Mouse (Mus musculus): ENCODE results near the gene Gm28035.

DNA sequence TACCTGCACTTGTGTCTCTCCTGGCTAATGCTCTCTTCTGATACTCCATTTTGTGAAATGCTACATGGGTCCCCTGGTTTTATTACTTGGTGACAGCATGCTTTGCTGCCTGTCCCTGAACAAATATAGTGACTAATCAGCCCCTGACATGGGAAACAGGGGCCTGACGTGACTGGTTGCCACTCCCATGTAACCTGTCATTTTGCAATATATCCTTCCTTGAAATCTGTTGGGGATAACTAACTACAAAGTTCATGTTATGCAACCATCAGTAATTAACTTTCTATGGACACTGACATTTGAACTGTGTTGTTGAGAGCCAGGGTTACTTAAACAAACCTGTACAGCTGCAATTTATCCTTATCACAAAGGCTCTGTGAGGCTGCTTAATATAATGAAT lies 40.4 kb upstream of the Gm28035 start:
- no peak for TF ChIP-seq E2F4 (IDR thresholded peaks at IDR 0.05; ENCODE audit: insufficient read depth)
- TF ChIP-seq MAX (IDR thresholded peaks at IDR 0.05; ENCODE audit: low read depth) = no peak
- TF ChIP-seq MYOG (IDR thresholded peaks at IDR 0.05; ENCODE audit: control insufficient read depth in 1 of 3, insufficient read depth in 1 of 3, insufficient read length in 2 of 3, low read depth in 2 of 3) = no peak
- no peak for TF ChIP-seq POLR2A (IDR thresholded peaks at IDR 0.05; ENCODE audit: insufficient read length, low read depth)
- no peak for TF ChIP-seq POLR2AphosphoS2 (IDR thresholded peaks at IDR 0.05; ENCODE audit: insufficient read length, low read depth)
- TF ChIP-seq SRF (IDR thresholded peaks at IDR 0.05; ENCODE audit: control insufficient read depth, insufficient read length, low read depth) = no peak
- no peak for TF ChIP-seq TCF3 (IDR thresholded peaks at IDR 0.05; ENCODE audit: insufficient read length, low read depth)
- TF ChIP-seq TCF12 (IDR thresholded peaks at IDR 0.05; ENCODE audit: insufficient read depth, poor library complexity, severe bottlenecking) = no peak
